ENCODE assay signal across 14 mouse cellular contexts in the genomic region with DNA sequence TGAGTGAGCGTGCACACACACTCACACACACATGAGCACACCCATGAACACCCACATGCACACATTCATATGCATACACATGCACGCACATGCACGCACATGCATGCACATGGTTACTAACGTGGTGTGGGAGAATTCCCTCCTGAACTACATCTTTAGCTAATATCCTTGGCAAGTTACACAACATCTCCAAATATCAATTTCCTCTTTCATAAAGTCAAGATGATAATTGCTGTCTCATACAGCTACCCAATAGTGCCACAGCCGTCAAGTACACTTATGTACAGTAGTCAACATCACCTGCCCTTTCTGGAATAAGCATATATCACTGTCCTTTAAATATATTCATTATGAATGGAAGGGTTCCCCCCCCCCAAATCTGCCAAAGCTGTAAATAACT.
"Had no signal": no experiment of that assay in that cellular context is flagged by ENCODE, and none has a peak within 500 bp of the region (broad histone marks: within the 10 kb centered on the region; RNA-seq: fewer than 3 reads in every experiment).

No protein-coding gene starts in this region.

- DNase-seq: kidney, adult 8-10 months; kidney, postnatal 36 days; layer of hippocampus, adult 9-11 months; liver; liver, embryonic 13.5 days; liver, postnatal 0 days; lung, postnatal 14 days had no signal

- H3K4me2 ChIP-seq: liver, embryonic 13.5 days; lung, embryonic 15.5 days had no signal

- H3K9ac ChIP-seq: liver, embryonic 13.5 days; liver, postnatal 0 days; lung, embryonic 15.5 days; midbrain, embryonic 12.5 days; neural tube, embryonic 15.5 days had no signal

- H3K36me3 ChIP-seq: liver, embryonic 13.5 days; lung, embryonic 15.5 days; midbrain, embryonic 12.5 days; neural tube, embryonic 15.5 days had no signal

- H3K9me3 ChIP-seq: liver, embryonic 13.5 days; lung, embryonic 15.5 days; midbrain, embryonic 12.5 days; neural tube, embryonic 15.5 days had no signal

- H3K4me3 ChIP-seq: liver, embryonic 13.5 days; lung, embryonic 15.5 days; midbrain, embryonic 12.5 days; myocyte; neural tube, embryonic 15.5 days had no signal

- ATAC-seq: intestine, postnatal 0 days; liver, postnatal 0 days had no signal

- H3K27ac ChIP-seq: liver, embryonic 13.5 days; lung, embryonic 15.5 days; macrophage; midbrain, embryonic 12.5 days; neural tube, embryonic 15.5 days; stomach, postnatal 0 days had no signal

- H3K27me3 ChIP-seq: liver, embryonic 13.5 days; lung, embryonic 15.5 days; neural tube, embryonic 15.5 days had no signal
